Mouse (Mus musculus) cerebral cortex, adult 2 months (tissue): ENCODE data around the gene Anapc15.

Source experiments
- WGBS: fragments of 180-500 bp; shearing (Covaris S2); methylation state at CpG from one replicate; pipeline ENCODE4 v1.1.7; 2018; 5-methylcytosine and 5-hydroxymethylcytosine counted together

The Anapc15 gene

GRCm38 (mm10) chr7:101900331-101901097 is 37.0 kb downstream of the Anapc15 start:
- WGBS: 90% methylated on average over 16 of the region's 16 CpGs

GRCm38 (mm10) chr7:101901969-101902368 is 38.5 kb downstream of the Anapc15 start:
- WGBS: 95% methylated on average over 10 of the region's 10 CpGs

DNA sequence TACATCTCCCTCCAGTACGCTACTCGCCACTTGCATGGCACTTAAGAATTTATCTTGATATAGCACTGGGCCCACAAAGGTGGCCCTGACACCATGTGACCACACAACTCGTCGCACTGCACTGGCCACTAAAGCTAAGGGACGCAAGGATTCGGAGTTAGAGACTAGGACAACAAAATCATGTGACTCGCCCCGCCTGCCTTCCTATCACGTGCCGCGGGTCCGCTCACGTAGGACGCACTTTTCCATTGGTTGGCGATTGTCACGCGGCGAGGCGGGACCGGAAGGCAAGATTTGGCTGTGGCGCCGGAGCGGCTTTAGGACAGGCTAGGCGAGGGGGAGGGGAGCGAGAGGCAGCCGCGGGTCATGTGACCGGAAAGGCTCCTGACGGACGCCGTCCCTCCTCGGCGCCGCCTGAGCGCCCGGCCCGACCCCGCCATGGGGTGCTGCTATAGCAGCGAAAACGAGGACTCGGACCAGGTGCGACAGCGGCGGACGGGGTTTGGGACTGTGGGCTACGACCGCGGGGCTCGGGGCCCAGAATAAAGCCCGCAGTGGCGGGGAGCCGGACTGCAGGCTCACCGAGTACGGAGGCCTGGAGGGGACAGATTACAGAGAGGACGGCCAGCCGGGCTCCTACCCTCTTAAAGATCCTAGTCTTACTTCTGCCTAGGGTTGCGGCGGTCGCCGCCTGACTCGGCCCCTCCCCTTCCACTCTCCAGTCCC is 42.2 kb downstream of the Anapc15 start, which contains the start of gene Lamtor1:
TSS of gene Lamtor1 (plus strand) at position 344 of the 726 bp plus-strand sequence.
- under 1% methylated on average over 61 of the region's 61 CpGs for WGBS

- 8% methylated on average over 11 of the region's 11 CpGs for WGBS
These were observed 42.8 kb downstream of the Anapc15 start, which contains the start of gene Tomt for GRCm38 (mm10) chr7:101906287-101906681. Gene Tomt, minus strand, starts transcription at chr7:101906359.

- WGBS: 63% methylated on average over 8 of the region's 8 CpGs
These were observed 43.2 kb downstream of the Anapc15 start for GRCm38 (mm10) chr7:101906696-101907095.

GRCm38 (mm10) chr7:101908367-101908766 is 44.9 kb downstream of the Anapc15 start:
- WGBS: 63% methylated on average over 4 of the region's 4 CpGs

DNA sequence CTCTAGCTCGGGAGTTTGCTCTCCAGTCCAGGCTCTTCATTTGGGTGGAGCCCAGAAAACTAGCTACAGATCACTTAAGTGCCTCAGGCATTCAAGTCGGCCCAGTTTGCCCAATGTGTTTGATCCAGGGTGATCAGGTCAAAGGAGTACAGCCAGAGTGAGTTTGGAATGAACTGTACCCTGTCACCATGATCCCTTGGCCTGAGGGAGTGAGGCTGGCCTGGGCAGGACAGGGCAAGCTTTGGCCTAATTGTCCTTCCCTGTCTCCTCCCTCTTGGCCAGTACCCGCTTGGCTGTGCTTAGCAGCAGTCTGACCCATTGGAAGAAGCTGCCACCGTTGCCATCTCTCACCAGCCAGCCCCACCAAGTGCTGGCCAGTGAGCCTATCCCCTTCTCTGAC is 46.6 kb downstream of the Anapc15 start:
- WGBS: 71% methylated on average over 4 of the region's 4 CpGs

DNA sequence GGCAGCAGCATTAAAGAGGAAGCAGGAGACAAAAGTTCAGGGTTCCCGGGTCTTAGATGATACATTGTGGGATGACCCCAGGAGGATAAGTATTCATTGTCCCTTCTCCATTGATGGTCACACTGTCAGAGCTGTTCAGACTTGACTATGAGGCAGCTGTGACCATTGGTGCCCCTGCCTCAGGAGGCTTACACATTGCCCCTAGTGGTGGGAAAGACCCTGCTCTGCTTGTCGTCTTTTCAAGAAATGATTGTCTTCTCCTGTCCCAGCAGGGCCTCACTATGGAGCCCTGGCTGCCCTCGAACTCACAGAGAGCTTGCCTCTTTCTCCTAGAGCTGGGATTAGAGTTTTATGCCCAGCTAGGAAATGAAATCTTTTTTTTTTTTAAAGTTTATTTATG is 48.5 kb downstream of the Anapc15 start:
- WGBS: 56% methylated on average over 3 of the region's 3 CpGs

- 33% methylated on average over 1 of the region's 1 CpGs for WGBS
These were observed 54.6 kb downstream of the Anapc15 start for GRCm38 (mm10) chr7:101918071-101918470.

- 85% methylated on average over 3 of the region's 3 CpGs for WGBS
These were observed 64.6 kb downstream of the Anapc15 start for GRCm38 (mm10) chr7:101928093-101928492.

GRCm38 (mm10) chr7:101932551-101932950 is 69.0 kb downstream of the Anapc15 start:
- WGBS: 81% methylated on average over 1 of the region's 1 CpGs

DNA sequence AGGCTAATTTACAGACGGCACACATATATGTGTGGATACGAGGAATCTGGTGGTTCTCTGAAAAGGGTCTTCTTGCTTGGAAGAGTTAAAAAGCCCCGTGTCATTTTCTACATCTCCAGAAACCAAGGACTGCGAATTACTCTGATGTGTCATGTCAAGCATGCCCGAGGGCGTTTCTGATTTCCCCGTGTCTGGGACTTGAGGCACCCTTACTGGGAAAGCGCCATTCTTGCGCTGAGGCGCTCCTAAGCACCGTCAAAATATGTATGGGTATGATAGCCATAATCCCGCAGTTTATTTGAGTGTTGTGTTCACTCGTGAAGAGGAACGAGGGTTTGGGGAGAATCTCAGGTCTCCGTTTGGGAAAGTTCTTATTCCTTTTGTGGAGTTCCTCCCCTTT is 69.8 kb downstream of the Anapc15 start:
- 3% methylated on average over 15 of the region's 15 CpGs for WGBS

DNA sequence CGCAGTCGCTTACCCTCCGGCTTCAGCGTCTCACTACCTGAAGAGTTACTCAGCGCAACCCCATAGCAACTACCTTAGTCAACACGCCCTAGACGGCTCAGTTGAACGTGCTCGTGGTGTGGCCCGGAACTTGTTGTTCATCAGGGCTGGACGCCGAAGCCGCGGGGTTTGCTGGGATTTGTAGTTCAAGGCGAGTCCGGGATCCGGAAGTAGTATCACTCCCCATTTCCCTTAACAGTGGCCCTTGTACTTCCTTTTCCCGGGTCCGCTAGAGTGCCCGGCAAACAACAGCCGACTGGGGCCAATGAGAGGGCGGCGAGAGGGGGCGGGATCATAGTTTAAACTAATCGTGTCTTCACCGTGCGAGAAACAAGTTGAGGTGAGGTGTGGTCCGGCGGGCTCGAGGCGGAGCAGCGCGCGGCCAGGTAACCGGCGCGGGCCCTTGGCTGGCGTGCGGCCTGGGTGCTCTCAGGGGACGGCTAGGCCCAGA is 70.3 kb downstream of the Anapc15 start, which contains the start of the genes Lrrc51 and Numa1:
TSS of gene Lrrc51 (minus strand) at position 145 of the 490 bp plus-strand sequence.
TSS of gene Numa1 (plus strand) at position 361 of the 490 bp plus-strand sequence.
- WGBS: under 1% methylated on average over 40 of the region's 40 CpGs

DNA sequence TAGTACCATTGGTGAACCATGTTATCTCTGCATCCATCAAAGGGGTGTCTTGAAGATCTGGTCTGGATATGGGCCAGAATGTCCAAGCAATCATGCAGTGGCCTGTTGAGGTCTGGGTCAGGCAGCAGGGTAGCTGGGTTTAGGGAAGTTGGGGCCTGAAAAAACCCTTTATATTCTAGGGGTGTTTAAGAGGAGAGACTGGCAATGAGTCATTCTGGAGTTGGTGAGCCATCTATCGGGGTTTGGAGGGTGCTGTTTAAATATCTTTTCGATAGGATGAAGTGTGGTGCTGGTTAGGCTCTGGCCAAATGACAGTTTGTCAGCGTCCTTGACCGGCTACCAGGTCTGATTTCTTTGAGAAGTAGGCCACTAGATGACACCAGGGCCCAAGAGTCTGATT is 72.4 kb downstream of the Anapc15 start:
- WGBS: 96% methylated on average over 4 of the region's 4 CpGs

DNA sequence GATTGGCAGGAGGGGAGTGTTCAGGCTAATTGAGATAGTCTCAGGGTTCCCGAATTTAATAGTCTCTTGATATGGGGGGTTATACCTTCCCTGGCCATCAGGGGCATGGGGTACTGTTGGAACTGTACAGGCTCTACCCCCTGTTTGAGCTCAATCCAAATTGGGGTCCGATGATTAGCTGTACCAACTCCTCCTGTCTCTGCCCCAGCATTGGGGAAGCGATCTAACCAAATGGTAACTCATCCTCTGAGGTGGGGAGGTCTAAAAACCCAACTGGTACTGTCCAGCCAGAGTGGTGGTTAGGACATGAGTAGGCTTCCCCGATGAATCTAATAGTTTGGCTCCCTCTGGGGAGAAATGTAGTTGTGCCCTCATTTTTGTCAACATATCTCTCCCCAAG is 73.5 kb downstream of the Anapc15 start:
- 96% methylated on average over 4 of the region's 4 CpGs for WGBS

DNA sequence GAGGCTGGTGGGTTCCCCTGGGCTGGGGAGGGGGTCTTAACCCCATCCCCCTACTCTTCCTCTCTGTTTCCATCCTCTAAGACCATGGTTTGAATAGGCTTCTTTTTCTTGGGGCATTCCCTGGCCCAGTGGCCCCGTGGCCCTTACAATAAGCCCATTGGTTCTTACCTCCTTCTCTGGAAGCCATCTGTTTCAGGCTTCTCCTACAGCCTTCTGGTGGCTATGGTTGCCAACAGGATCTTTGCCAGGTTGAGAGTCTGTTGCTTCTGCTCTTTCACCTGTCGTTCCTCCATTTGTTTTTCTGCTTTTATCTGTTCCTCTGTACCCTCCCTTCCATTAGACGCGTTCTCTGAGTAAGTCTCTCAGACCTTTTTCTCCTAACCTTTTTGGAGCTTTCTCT is 74.1 kb downstream of the Anapc15 start:
- WGBS: 63% methylated on average over 4 of the region's 4 CpGs

- 80% methylated on average over 2 of the region's 2 CpGs for WGBS
These were observed 74.8 kb downstream of the Anapc15 start for GRCm38 (mm10) chr7:101938348-101938747.

- 96% methylated on average over 4 of the region's 4 CpGs for WGBS
These were observed 76.2 kb downstream of the Anapc15 start for GRCm38 (mm10) chr7:101939758-101940157.

- 92% methylated on average over 5 of the region's 5 CpGs for WGBS
These were observed 85.5 kb downstream of the Anapc15 start for GRCm38 (mm10) chr7:101949008-101949407.
